Mouse (Mus musculus): ENCODE results near the gene Decr2. TPM values are rescaled to one million over a fixed set of nuclear protein-coding genes. Genes with fewer than 3 reads are reported as not detected.

The Decr2 gene
- polyA plus RNA-seq (2012; fragmentation: generic; extraction: Trizol) = 10 to 100 TPM in 1 of 2 experiments, 1 to 10 TPM in 1; 1.2 to 18.9 TPM

GRCm38 (mm10) chr17:26089905-26090632, at the start of gene Decr2:
Decr2 (minus strand) TSS chr17:26090337.

GRCm38 (mm10) chr17:26138239-26138836, 48.2 kb upstream of the Decr2 start, which contains the start of gene Axin1:
Axin1 (plus strand) TSS chr17:26138688.

GRCm38 (mm10) chr17:26123267-26123684, 33.1 kb upstream of the Decr2 start, which contains the start of gene Mrpl28:
Mrpl28 (plus strand) TSS chr17:26123500.

DNA sequence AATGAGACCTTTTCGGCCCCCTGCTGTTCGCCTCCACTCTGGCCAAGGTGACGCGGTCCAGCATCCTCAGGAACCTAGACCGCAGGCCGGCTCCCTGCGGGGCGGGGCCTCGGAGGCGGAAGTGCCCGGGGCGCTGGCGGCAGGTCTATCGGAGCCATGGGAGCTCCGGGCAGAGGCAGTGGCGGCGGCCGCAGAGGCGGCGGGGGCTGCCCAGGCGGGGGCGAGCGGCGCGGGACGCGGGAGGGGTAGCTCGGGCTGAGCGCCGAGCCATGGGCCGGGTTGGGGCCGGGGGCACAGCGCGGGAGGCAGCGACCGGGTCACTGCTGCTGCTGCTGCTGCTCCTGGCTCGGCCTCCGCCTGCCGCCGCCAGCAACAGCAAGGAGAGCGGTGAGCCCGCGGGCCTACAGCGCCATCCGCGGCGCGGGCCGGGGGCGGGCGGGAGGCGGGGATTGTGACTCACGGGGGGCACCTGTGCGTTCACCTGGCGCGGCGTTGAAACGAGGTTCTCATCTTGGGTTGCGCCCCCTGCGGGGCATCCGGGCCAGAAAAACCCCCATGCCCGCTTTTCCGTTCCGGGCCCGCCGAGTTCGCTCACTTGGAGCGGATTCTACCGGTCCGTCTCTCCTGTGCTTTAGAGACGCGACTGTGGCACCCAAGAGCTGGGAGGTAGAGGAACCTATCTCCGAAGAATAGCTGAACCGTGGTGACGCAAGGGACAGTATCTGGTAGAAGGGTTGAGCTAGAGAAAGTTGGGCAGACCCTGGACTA, 23.2 kb upstream of the Decr2 start, which contains the start of gene Tmem8:
Tmem8 (plus strand) TSS at position 119 of the 768 bp plus-strand sequence.

GRCm38 (mm10) chr17:26095121-26095740, 5.1 kb upstream of the Decr2 start, which contains the start of gene Nme4:
Nme4 (minus strand) TSS chr17:26095602.

DNA sequence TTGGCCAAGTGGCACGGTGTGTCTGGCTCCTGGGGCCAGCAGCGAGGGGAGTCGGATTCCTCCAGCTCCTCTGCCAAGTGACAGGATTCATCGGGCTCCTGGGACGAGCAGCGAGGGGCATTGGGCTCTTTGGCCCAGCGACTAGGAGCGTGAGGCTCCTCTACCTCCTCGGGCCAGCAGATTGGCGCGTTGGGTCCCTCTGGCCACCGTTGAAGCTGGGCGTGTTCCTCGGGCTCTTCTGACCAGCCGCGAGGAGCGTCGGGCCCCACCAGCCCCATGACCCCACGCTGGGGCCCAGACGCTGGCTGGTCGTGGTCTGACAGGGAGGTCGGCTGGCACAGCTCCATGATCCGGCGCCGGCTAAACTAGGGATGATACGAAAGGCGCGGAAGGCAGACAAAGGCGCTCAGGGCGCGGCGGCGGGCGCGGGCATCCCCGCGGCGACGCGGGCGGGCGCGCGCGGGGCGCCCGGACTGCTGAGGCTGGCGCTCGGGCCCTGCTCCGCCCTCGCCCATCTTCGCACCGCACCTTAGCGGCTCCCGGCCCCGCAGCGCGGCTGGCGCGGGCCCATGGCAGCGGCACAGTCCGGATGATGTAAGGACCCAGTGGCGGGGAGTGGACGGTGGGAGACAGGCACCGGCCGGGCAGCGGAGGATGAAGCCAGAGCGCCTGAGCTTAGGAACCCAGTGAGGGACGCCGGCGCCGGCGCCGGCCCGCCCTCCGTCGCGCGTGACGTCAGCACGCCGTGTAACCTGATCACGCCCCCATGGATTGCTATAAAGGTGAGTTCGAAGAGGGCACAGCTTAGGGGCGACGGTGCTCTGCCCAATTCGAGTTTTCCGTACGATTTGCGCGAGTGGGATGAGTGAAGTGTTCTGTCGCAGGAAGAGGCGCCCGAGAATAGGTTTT, 21.1 kb downstream of the Decr2 start, which contains the start of gene Rab11fip3:
Rab11fip3 (minus strand) TSS at position 725 of the 909 bp plus-strand sequence.

Other genes starting within 250 kb of the Decr2 start
- 1 to 10 TPM in 1 of 2 experiments, under 1 TPM in 1; 0.06 to 1.5 TPM for gene Gm20683, start 248.6 kb downstream of the Decr2 start, polyA plus RNA-seq (2012; fragmentation: generic; extraction: Trizol)
- 10 to 100 TPM; 17.7 to 29.4 TPM for gene Rhot2, start 245.5 kb downstream of the Decr2 start, polyA plus RNA-seq (2012; fragmentation: generic; extraction: Trizol)
- 10 to 100 TPM; 15.7 to 20.9 TPM for gene Wdr90, start 228.8 kb downstream of the Decr2 start, polyA plus RNA-seq (2012; fragmentation: generic; extraction: Trizol)
- 10 to 100 TPM; 19.6 to 60.3 TPM for gene Mcrip2, start 221.6 kb downstream of the Decr2 start, polyA plus RNA-seq (2012; fragmentation: generic; extraction: Trizol)
- 10 to 100 TPM; 39.4 to 53.9 TPM for gene Mettl26, start 215.3 kb downstream of the Decr2 start, polyA plus RNA-seq (2012; fragmentation: generic; extraction: Trizol)
- gene Wfikkn1, start 209.5 kb downstream of the Decr2 start, polyA plus RNA-seq (2012; fragmentation: generic; extraction: Trizol) = 1 to 10 TPM in 1 of 2 experiments, under 1 TPM in 1; 0.22 to 1.1 TPM
- 10 to 100 TPM; 14.7 to 31.1 TPM for gene Rab40c, start 170.6 kb downstream of the Decr2 start, polyA plus RNA-seq (2012; fragmentation: generic; extraction: Trizol)
- gene Pigq, start 145.4 kb downstream of the Decr2 start, polyA plus RNA-seq (2012; fragmentation: generic; extraction: Trizol) = 10 to 100 TPM; 24.9 to 42.4 TPM
- under 1 TPM; 0.02 to 0.78 TPM for gene Nhlrc4, start 145.4 kb downstream of the Decr2 start, polyA plus RNA-seq (2012; fragmentation: generic; extraction: Trizol)
- gene A930017K11Rik, start 137.8 kb downstream of the Decr2 start, polyA plus RNA-seq (2012; fragmentation: generic; extraction: Trizol) = under 1 TPM; 0.02 to 0.04 TPM
- 10 to 100 TPM in 1 of 2 experiments, 1 to 10 TPM in 1; 4.7 to 13.1 TPM for gene Capn15, start 104.5 kb downstream of the Decr2 start, polyA plus RNA-seq (2012; fragmentation: generic; extraction: Trizol)
- gene Rab11fip3, start 20.8 kb downstream of the Decr2 start, polyA plus RNA-seq (2012; fragmentation: generic; extraction: Trizol) = 10 to 100 TPM in 1 of 2 experiments, 1 to 10 TPM in 1; 6.5 to 26.0 TPM
- gene Nme4, start 5.3 kb upstream of the Decr2 start, polyA plus RNA-seq (2012; fragmentation: generic; extraction: Trizol) = 10 to 100 TPM; 49.6 to 54.8 TPM
- 10 to 100 TPM in 1 of 2 experiments, 1 to 10 TPM in 1; 3.2 to 11.1 TPM for gene Tmem8, start 23.0 kb upstream of the Decr2 start, polyA plus RNA-seq (2012; fragmentation: generic; extraction: Trizol)
- 100 to 1,000 TPM; 206 to 383 TPM for gene Mrpl28, start 33.2 kb upstream of the Decr2 start, polyA plus RNA-seq (2012; fragmentation: generic; extraction: Trizol)
- gene Axin1, start 48.4 kb upstream of the Decr2 start, polyA plus RNA-seq (2012; fragmentation: generic; extraction: Trizol) = 10 to 100 TPM; 19.2 to 34.4 TPM
- not detected for gene Pdia2, start 108.8 kb upstream of the Decr2 start, polyA plus RNA-seq (2012; fragmentation: generic; extraction: Trizol)
- gene Rgs11, start 112.6 kb upstream of the Decr2 start, polyA plus RNA-seq (2012; fragmentation: generic; extraction: Trizol) = under 1 TPM; 0.01 to 0.46 TPM
- gene Arhgdig, start 117.4 kb upstream of the Decr2 start, polyA plus RNA-seq (2012; fragmentation: generic; extraction: Trizol) = 1 to 10 TPM in 1 of 2 experiments, under 1 TPM in 1; 0.91 to 5.9 TPM
- 10 to 100 TPM; 36.2 to 94.1 TPM for gene Fam234a, start 153.9 kb upstream of the Decr2 start, polyA plus RNA-seq (2012; fragmentation: generic; extraction: Trizol)
- gene Luc7l, start 162.6 kb upstream of the Decr2 start, polyA plus RNA-seq (2012; fragmentation: generic; extraction: Trizol) = 10 to 100 TPM; 21.1 to 35.8 TPM